Mouse (Mus musculus) lung, embryonic 15.5 days (tissue): ENCODE measurements around the gene Hist2h2be. TPM values are rescaled to one million over a fixed set of nuclear protein-coding genes. Genes with fewer than 3 reads are reported as not detected.
"Not testable (repeated sequence)": the region's sequence is repeated elsewhere in the genome, so short reads cannot be mapped to it uniquely, and the experiment has no call there.

ENCODE experiments used
- ATAC-seq: fragments of 200-750 bp; cut with Nextera tagmentation; 2 replicates; pipeline ENCODE4 v1.8.0; 2017; ENCODE audit warnings: moderate number of reproducible peaks, borderline replicate concordance; ENCODE audit not compliant: low FRiP score, low TSS enrichment; ENCODE audit errors: extremely low read depth
- H3K27ac ChIP-seq: fragments of 300-500 bp; sonication (generic); 2 replicates; pipeline ENCODE4 v1.5.1; 2015; ENCODE audit warnings: moderate library complexity, mild to moderate bottlenecking, inconsistent platforms
- H3K27me3 ChIP-seq: fragments of 300-500 bp; sonication (generic); 2 replicates; pipeline ENCODE4 v1.6.1; 2015; ENCODE audit warnings: inconsistent platforms
- H3K36me3 ChIP-seq: fragments of 300-500 bp; sonication (generic); 2 replicates; pipeline ENCODE4 v1.6.1; 2015; ENCODE audit warnings: inconsistent platforms
- H3K4me1 ChIP-seq: fragments of 300-500 bp; sonication (generic); 2 replicates; pipeline ENCODE4 v1.6.1; 2015; ENCODE audit warnings: inconsistent platforms
- H3K4me2 ChIP-seq: fragments of 300-500 bp; sonication (generic); 2 replicates; pipeline ENCODE4 v1.6.1; 2015; ENCODE audit warnings: inconsistent platforms, mild to moderate bottlenecking, moderate library complexity
- H3K4me3 ChIP-seq: fragments of 300-500 bp; sonication (generic); 2 replicates; pipeline ENCODE4 v1.5.1; 2015; ENCODE audit warnings: mild to moderate bottlenecking, inconsistent platforms
- H3K9ac ChIP-seq: fragments of 300-500 bp; sonication (generic); 2 replicates; pipeline ENCODE4 v1.6.1; 2015; ENCODE audit warnings: inconsistent platforms
- H3K9me3 ChIP-seq: fragments of 300-500 bp; sonication (generic); 2 replicates; pipeline ENCODE4 v1.6.1; 2016; ENCODE audit warnings: inconsistent platforms
- WGBS: fragments of 180-500 bp; shearing (Covaris S2); methylation state at CpG from one replicate; pipeline ENCODE4 v1.1.7; 2015; 5-methylcytosine and 5-hydroxymethylcytosine counted together
- polyA plus RNA-seq: library from polyadenylated mRNA; unstranded; fragments of >200 nt; fragmentation: Nextera tagmentation; extraction: Ambion mirVana; gene quantifications from 2 replicates; pipeline ENCODE4 v1.2.1, GENCODE M21; 2015

Gene Hist2h2be
- polyA plus RNA-seq, 1 experiment from 2014 or later = 7.4 TPM

GRCm38 (mm10) chr3:96181510-96182381, 39.2 kb upstream of the Hist2h2be start:
- H3K36me3 ChIP-seq = peaks cover 14% of the 10 kb centered on the region
- H3K27me3 ChIP-seq = no peaks in the 10 kb centered on the region
- ATAC-seq = peak; percentile 36; the same call in 1 of the 2 replicates
- H3K9me3 ChIP-seq = no peaks in the 10 kb centered on the region
- peak overlapping the region; percentile 52 for H3K4me3 ChIP-seq
- H3K4me2 ChIP-seq = peak overlapping the region; percentile 81
- WGBS = 28% methylated on average over 12 of the region's 12 CpGs
- peaks cover 17% of the 10 kb centered on the region for H3K4me1 ChIP-seq
- H3K27ac ChIP-seq = no peak overlapping the region
- no peak overlapping the region for H3K9ac ChIP-seq

DNA sequence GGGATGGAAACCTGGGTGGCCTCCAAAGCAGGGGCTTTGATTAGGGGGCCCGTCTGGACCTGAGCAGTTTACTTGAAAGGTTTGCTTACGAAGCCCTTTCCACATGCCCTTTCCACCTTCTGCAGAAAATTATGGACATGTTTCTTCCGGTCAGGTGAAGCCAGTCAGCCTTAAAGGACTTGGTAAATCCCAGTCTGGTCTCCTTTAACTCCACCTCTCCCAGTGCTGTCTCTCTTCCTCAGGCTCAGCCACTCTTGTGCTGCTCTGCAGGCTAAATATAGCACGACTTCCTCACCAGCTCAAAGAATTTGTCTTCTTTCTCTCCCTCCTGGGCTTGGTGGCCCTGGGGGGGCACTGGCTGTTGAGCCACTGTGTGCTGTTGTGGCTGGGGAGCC, 38.5 kb upstream of the Hist2h2be start:
- Histone ChIP-seq H3K9ac (no peak overlapping the region), H3K27me3 (no peaks in the 10 kb centered on the region), H3K4me2 (peak overlapping the region; percentile 81), H3K27ac (no peak overlapping the region), H3K36me3 (peaks cover 11% of the 10 kb centered on the region), H3K4me1 (peaks cover 17% of the 10 kb centered on the region), H3K9me3 (no peaks in the 10 kb centered on the region), H3K4me3 (no peak overlapping the region)
- ATAC-seq = no peak
- 10% methylated on average over 4 of the region's 4 CpGs for WGBS

DNA sequence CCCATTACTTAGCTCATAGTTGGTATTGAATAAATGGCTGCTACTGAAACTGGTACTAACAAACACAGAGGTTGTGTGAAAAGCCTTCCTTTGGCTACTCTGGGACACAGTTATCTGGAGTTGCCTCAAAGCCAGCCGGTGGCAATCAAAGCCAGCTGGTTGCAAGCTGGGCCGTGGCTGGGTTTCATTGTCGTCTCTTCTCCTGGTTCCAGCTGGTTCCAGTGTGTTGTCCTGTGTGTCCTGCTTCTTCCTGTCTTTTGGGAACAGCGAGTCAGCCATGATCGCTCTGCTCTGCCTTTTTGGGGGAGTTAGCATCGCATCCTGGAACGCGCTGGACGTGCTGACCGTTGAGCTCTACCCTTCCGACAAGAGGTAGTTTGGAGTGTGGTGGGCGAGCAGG, 27.9 kb upstream of the Hist2h2be start:
- Histone ChIP-seq H3K9me3 (no peaks in the 10 kb centered on the region), H3K9ac (no peak overlapping the region), H3K4me2 (no peak overlapping the region), H3K4me1 (peaks cover 10% of the 10 kb centered on the region), H3K27ac (no peak overlapping the region), H3K36me3 (no peaks in the 10 kb centered on the region), H3K4me3 (no peak overlapping the region), H3K27me3 (no peaks in the 10 kb centered on the region)
- 55% methylated on average over 12 of the region's 12 CpGs for WGBS
- ATAC-seq = no peak

DNA sequence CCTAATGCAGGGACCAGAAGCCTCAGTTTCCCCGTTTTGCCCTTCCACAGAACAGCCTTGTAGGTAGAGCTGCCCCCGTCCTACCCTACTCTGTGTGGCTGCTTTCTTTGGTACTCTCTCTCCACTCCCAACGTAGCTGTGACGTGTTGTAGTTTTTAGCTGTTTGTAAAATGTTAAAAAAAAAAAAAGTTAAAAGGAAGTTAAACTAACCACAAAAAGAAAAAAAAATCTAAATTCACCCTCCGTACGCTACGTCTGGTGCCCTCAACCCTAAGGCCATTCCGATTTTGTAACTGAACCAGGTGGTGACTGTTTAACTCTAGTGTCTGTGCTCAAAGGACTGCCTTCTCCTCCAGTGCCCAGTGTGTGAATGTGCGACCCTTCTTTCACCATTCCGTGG, 26.0 kb upstream of the Hist2h2be start:
- H3K27ac ChIP-seq = no peak overlapping the region
- no peak overlapping the region for H3K4me2 ChIP-seq
- H3K36me3 ChIP-seq = no peaks in the 10 kb centered on the region
- peaks cover 13% of the 10 kb centered on the region for H3K4me1 ChIP-seq
- no peak overlapping the region for H3K9ac ChIP-seq
- no peak overlapping the region for H3K4me3 ChIP-seq
- 81% methylated on average over 10 of the region's 10 CpGs for WGBS
- no peaks in the 10 kb centered on the region for H3K9me3 ChIP-seq
- no peak for ATAC-seq
- no peaks in the 10 kb centered on the region for H3K27me3 ChIP-seq

- Histone ChIP-seq H3K36me3 (no peaks in the 10 kb centered on the region), H3K4me2 (peak overlapping the region; percentile 99; the same call in 1 of the 2 replicates), H3K9ac (no peak overlapping the region), H3K27me3 (no peaks in the 10 kb centered on the region), H3K4me3 (no peak overlapping the region), H3K9me3 (no peaks in the 10 kb centered on the region), H3K27ac (no peak overlapping the region), H3K4me1 (peaks cover 13% of the 10 kb centered on the region)
- no peak for ATAC-seq
- 90% methylated on average over 11 of the region's 11 CpGs for WGBS
Measured at GRCm38 (mm10) chr3:96195616-96196313, 25.2 kb upstream of the Hist2h2be start.

- no peak; the same call in 1 of the 2 replicates for ATAC-seq
- H3K9me3 ChIP-seq = no peaks in the 10 kb centered on the region
- H3K27ac ChIP-seq = peak overlapping the region; percentile 94
- H3K9ac ChIP-seq = peak overlapping the region; percentile 81
- H3K4me3 ChIP-seq = peak overlapping the region; percentile 65
- WGBS = 18% methylated on average over 27 of the region's 27 CpGs
- peaks cover 13% of the 10 kb centered on the region for H3K4me1 ChIP-seq
- H3K36me3 ChIP-seq = no peaks in the 10 kb centered on the region
- peak overlapping the region; percentile 99 for H3K4me2 ChIP-seq
- H3K27me3 ChIP-seq = no peaks in the 10 kb centered on the region
Measured at GRCm38 (mm10) chr3:96196437-96197128, 24.3 kb upstream of the Hist2h2be start.

DNA sequence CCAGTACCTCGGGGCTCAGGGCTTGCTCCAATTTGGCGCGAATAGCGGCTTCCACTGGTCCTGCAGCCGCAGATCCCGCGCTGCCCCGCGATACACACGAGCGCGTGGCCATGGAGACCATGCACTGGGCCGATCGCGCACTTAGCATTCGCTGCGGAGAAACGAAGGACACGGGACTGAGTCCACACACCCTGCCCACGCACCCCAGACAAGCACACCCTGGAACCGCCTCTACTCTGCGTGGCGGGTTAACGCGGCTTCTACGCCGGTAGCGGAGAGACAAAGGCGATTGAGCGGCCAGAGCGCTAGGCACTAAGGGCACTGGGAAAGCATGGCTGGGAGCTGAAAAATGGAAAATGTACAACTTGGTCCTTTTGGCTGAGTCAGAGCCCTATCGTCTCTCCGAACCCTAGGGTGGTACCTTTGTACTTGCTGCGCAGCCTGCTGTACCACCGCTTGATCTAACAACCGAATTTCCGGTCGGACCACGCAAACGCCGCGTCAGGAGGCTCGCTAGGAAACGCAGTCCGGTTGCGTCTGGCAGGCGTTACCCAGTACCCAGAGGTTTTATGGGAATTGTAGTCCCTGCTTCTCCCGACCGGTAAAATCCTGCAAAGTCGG, 23.7 kb upstream of the Hist2h2be start:
- Histone ChIP-seq H3K36me3 (no peaks in the 10 kb centered on the region), H3K27ac (peak overlapping the region; percentile 94), H3K9me3 (no peaks in the 10 kb centered on the region), H3K4me1 (peaks cover 13% of the 10 kb centered on the region), H3K27me3 (no peaks in the 10 kb centered on the region), H3K4me2 (peak overlapping the region; percentile 99), H3K4me3 (peak overlapping the region; percentile 65), H3K9ac (peak overlapping the region; percentile 81)
- ATAC-seq = peak; percentile 92
- WGBS = under 1% methylated on average over 50 of the region's 50 CpGs

DNA sequence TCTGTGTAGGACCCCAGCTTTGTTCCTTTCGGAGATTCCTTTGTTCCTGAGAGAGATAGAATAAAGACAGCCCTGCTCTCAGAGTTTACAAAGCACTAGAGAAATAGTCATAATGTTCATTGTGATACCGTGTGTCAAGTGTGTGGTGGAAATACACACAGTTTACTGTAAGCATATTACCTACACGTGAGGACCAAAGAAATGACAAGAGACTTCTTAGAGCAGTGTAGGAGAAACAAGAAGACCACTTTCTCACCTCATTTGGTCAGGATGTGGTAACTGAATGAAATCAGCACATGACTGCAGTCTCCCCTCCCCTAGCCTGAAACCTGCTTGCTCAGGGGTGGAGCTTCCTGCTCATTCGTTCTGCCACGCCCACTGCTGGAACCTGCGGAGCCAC, 22.7 kb upstream of the Hist2h2be start:
- peak overlapping the region; percentile 29; the same call in 1 of the 2 replicates for H3K27ac ChIP-seq
- no peaks in the 10 kb centered on the region for H3K9me3 ChIP-seq
- peak; percentile 29; the same call in 1 of the 2 replicates for ATAC-seq
- H3K27me3 ChIP-seq = no peaks in the 10 kb centered on the region
- no peak overlapping the region for H3K9ac ChIP-seq
- H3K4me3 ChIP-seq = peak overlapping the region; percentile 65
- 7% methylated on average over 6 of the region's 6 CpGs for WGBS
- peak overlapping the region; percentile 99 for H3K4me2 ChIP-seq
- H3K4me1 ChIP-seq = peaks cover 13% of the 10 kb centered on the region
- no peaks in the 10 kb centered on the region for H3K36me3 ChIP-seq

DNA sequence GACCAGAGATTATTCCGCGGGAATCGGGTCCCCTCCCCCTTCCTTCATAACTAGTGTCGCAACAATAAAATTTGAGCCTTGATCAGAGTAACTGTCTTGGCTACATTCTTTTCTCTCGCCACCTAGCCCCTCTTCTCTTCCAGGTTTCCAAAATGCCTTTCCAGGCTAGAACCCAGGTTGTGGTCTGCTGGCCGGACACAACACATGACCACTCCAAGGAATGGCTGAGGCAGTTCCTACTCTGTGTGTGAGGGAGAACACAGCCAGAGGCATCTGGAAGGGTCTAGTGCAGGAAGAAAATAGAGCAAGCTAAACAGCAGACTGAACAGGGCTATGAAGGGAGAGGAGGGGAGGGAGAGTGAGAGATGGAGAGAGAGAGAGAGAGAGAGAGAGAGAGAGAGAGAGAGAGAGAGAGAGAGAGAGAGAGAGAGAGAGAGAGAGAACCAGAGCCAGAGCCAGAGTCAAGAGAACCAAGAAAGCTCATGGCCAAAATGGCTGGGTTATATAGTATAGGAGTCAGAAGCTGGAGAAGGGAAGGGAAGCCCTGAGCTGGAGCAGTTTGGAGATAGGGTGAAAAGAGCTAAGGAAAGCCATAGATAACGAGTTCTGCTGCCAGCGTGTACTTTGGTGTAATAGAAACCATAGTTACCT, 22.2 kb upstream of the Hist2h2be start:
- not testable (repeated sequence) for H3K27me3 ChIP-seq, H3K4me3 ChIP-seq, H3K27ac ChIP-seq, H3K9me3 ChIP-seq, ATAC-seq, H3K36me3 ChIP-seq, H3K9ac ChIP-seq
- peaks cover 13% of the 10 kb centered on the region for H3K4me1 ChIP-seq
- WGBS = 23% methylated on average over 8 of the region's 8 CpGs
- peak overlapping the region; percentile 99 for H3K4me2 ChIP-seq

DNA sequence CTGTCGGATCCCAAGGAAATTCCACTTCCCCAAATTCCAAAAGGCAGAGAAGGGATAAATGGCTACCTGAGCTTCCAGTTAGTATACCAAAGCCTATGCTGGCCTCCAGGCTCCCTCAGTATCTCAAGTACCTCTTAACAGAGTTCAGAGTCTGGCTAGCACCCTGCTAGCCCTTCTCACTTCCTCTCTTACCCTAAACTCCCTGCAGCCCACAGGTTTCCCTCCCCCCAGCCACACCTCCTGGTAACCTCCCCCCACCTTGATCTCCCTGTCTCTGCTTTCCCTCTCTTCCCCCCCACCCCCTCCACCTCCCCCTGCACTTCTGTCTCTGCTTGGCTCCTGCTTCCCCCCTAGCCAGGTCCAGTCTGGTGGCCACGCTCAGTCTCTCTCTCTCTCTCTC, 21.2 kb upstream of the Hist2h2be start:
- no peak overlapping the region for H3K27ac ChIP-seq
- no peak overlapping the region for H3K9ac ChIP-seq
- H3K4me1 ChIP-seq = peaks cover 13% of the 10 kb centered on the region
- H3K4me3 ChIP-seq = no peak overlapping the region
- H3K27me3 ChIP-seq = no peaks in the 10 kb centered on the region
- no peaks in the 10 kb centered on the region for H3K36me3 ChIP-seq
- 30% methylated on average over 2 of the region's 2 CpGs for WGBS
- H3K4me2 ChIP-seq = no peak overlapping the region
- no peaks in the 10 kb centered on the region for H3K9me3 ChIP-seq
- ATAC-seq = no peak

- Histone ChIP-seq H3K4me2 (no peak overlapping the region), H3K4me3 (no peak overlapping the region), H3K27me3 (no peaks in the 10 kb centered on the region), H3K36me3 (no peaks in the 10 kb centered on the region), H3K9me3 (no peaks in the 10 kb centered on the region), H3K27ac (no peak overlapping the region), H3K9ac (no peak overlapping the region), H3K4me1 (no peaks in the 10 kb centered on the region)
- ATAC-seq = no peak
- 68% methylated on average over 3 of the region's 3 CpGs for WGBS
Measured at GRCm38 (mm10) chr3:96207819-96208218, 13.1 kb upstream of the Hist2h2be start.
